Mouse (Mus musculus): ENCODE data around the gene Prdx5. TPM values are rescaled to one million over a fixed set of nuclear protein-coding genes. Genes with fewer than 3 reads are reported as not detected.

The Prdx5 gene
- total RNA-seq, 2 experiments from 2014 or later = 177 to 270 TPM

- no peak for TF ChIP-seq CTCF (IDR thresholded peaks at IDR 0.05)
- intact Hi-C loops (cut with DNase I) = no loop called here
- Histone ChIP-seq H3K4me3 (peak within 1 kb of the TSS; percentile 88), H3K27ac (peak within 1 kb of the TSS; percentile 91)
- peak; percentile 100 for DNase-seq
Observed at GRCm38 (mm10) chr19:6921647-6922567, 12.0 kb upstream of the Prdx5 start, which contains the start of gene Esrra. Gene Esrra, minus strand, starts transcription at chr19:6921813.

GRCm38 (mm10) chr19:6920741-6921636, 11.1 kb upstream of the Prdx5 start:
- TF ChIP-seq CTCF (IDR thresholded peaks at IDR 0.05) = 0 out of 2 replicates have a peak, but pooled peaks have one; percentile 3
- intact Hi-C loops (cut with DNase I) = no loop called here
- DNase-seq = peak; percentile 69
- Histone ChIP-seq H3K4me3 (peak overlapping the region; percentile 88), H3K27ac (peak overlapping the region; percentile 91)

- peak overlapping the region; percentile 91 for H3K27ac ChIP-seq
- no peak for TF ChIP-seq CTCF (IDR thresholded peaks at IDR 0.05)
- intact Hi-C loops (cut with DNase I) = no loop called here
- DNase-seq = peak; percentile 84
- H3K4me3 ChIP-seq = peak overlapping the region; percentile 88
Observed at GRCm38 (mm10) chr19:6919876-6920740, 10.2 kb upstream of the Prdx5 start.

DNA sequence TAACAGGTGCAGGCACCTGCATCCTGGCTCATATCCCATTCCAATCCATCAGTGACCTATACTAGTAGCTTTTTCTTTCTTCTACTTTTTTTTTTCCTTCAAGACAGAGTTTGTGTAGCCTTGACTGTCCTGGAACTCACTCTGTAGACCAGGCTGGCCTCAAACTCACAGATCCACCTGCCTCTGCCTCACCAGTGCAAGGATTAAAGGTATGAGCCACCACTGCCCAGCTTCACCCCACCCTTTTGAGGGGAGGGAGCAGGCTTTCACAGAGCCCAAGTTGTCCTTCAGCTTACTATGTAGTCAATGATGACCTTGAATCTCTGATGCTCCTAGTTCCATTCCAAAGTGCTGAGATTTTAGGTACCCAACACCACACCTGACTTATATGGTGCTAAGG, 9.5 kb upstream of the Prdx5 start:
- DNase-seq = no peak
- Histone ChIP-seq H3K4me3 (no peak overlapping the region), H3K27ac (peak overlapping the region; percentile 91)
- no peak for TF ChIP-seq CTCF (IDR thresholded peaks at IDR 0.05)
- intact Hi-C loops (cut with DNase I) = no loop called here

DNA sequence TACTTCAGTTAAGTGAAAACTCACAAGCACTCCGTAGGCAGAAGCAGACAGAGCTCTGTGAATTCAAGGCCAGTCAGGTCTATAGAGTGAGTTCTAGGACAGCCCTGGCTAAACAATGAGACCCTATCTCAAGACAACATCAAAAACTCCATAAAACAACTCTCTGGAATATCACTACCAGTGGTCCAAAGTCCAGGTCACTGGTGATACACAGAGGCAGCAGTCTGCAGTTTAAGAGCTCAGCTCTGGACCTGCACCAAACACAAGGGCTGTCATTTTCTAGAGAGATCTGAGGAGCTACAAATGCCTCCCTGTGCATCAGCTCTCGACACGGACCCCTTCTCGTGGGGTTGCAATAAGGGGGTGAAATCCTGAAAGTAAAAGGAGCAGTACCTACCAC, 8.4 kb upstream of the Prdx5 start:
- TF ChIP-seq CTCF (IDR thresholded peaks at IDR 0.05) = no peak
- intact Hi-C loops (cut with DNase I) = no loop called here
- H3K4me3 ChIP-seq = no peak overlapping the region
- no peak for DNase-seq
- H3K27ac ChIP-seq = no peak overlapping the region

- DNase-seq = no peak
- H3K4me3 ChIP-seq = no peak overlapping the region
- intact Hi-C loops (cut with DNase I) = no loop called here
- TF ChIP-seq CTCF (IDR thresholded peaks at IDR 0.05) = no peak
- no peak overlapping the region; the same call in 1 of the 2 replicates for H3K27ac ChIP-seq
Observed at GRCm38 (mm10) chr19:6916496-6916895, 6.6 kb upstream of the Prdx5 start.

- H3K27ac ChIP-seq = no peak overlapping the region
- no peak for DNase-seq
- TF ChIP-seq CTCF (IDR thresholded peaks at IDR 0.05) = no peak
- intact Hi-C loops (cut with DNase I) = no loop called here
- H3K4me3 ChIP-seq = no peak overlapping the region
Observed at GRCm38 (mm10) chr19:6915276-6915675, 5.4 kb upstream of the Prdx5 start.

DNA sequence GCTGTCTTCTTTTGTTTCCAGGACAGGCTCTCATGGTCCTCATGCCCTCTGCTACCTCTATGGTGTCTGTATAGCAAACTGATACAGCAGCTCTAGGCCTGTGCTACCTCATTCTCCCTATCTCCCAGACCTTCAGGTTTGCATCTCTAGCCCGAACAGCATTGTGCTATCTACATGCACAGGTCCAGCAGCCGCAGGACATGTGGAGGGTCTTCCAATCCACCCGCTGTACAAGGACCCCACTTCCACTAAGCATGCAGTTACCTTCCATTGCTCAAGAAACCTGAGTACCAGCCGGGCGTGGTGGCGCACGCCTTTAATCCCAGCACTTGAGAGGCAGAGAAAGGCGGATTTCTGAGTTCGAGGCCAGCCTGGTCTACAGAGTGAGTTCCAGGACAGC, 4.6 kb upstream of the Prdx5 start:
- intact Hi-C loops (cut with DNase I) = no loop called here
- no peak for TF ChIP-seq CTCF (IDR thresholded peaks at IDR 0.05)
- Histone ChIP-seq H3K27ac (peak overlapping the region; percentile 28; the same call in 1 of the 2 replicates), H3K4me3 (no peak overlapping the region)
- DNase-seq = no peak

- peak; percentile 63 for DNase-seq
- TF ChIP-seq CTCF (IDR thresholded peaks at IDR 0.05) = no peak
- H3K27ac ChIP-seq = peak overlapping the region; percentile 28; the same call in 1 of the 2 replicates
- intact Hi-C loops (cut with DNase I) = no loop called here
- H3K4me3 ChIP-seq = no peak overlapping the region
Observed at GRCm38 (mm10) chr19:6913991-6914390, 4.1 kb upstream of the Prdx5 start.

- no peak for TF ChIP-seq CTCF (IDR thresholded peaks at IDR 0.05)
- no peak for DNase-seq
- Histone ChIP-seq H3K27ac (no peak overlapping the region), H3K4me3 (no peak overlapping the region)
- intact Hi-C loops (cut with DNase I) = no loop called here
Observed at GRCm38 (mm10) chr19:6913036-6913435, 3.1 kb upstream of the Prdx5 start.

GRCm38 (mm10) chr19:6912205-6912970, 2.5 kb upstream of the Prdx5 start:
- TF ChIP-seq CTCF (IDR thresholded peaks at IDR 0.05) = no peak
- no peak overlapping the region for H3K4me3 ChIP-seq
- intact Hi-C loops (cut with DNase I) = no loop called here
- no peak overlapping the region for H3K27ac ChIP-seq
- DNase-seq = no peak

All from gastrocnemius, adult 2 months (tissue).